Mouse (Mus musculus): ENCODE results near the gene Vwf.

The Vwf gene

GRCm38 (mm10) chr6:125622434-125622833 is 75.9 kb downstream of the Vwf start:
- DNase-seq (ENCODE audit: low read depth, low spot score) = peak; percentile 34

GRCm38 (mm10) chr6:125640486-125640885 is 93.9 kb downstream of the Vwf start:
- DNase-seq (ENCODE audit: low read depth, low spot score) = peak; percentile 20

GRCm38 (mm10) chr6:125641146-125641545 is 94.6 kb downstream of the Vwf start:
- DNase-seq (ENCODE audit: low read depth, low spot score) = no peak

- DNase-seq (ENCODE audit: low read depth, low spot score) = no peak
Measured at GRCm38 (mm10) chr6:125648964-125649363, 102.4 kb downstream of the Vwf start.

- no peak for DNase-seq (ENCODE audit: low read depth, low spot score)
Measured at GRCm38 (mm10) chr6:125651335-125651734, 104.8 kb downstream of the Vwf start.

- no peak for DNase-seq (ENCODE audit: low read depth, low spot score)
Measured at GRCm38 (mm10) chr6:125653416-125653815, 106.8 kb downstream of the Vwf start.

- DNase-seq (ENCODE audit: low read depth, low spot score) = no peak
Measured at GRCm38 (mm10) chr6:125656921-125657320, 110.3 kb downstream of the Vwf start.

GRCm38 (mm10) chr6:125657966-125658365 is 111.4 kb downstream of the Vwf start:
- no peak for DNase-seq (ENCODE audit: low read depth, low spot score)

GRCm38 (mm10) chr6:125661106-125661877 is 114.7 kb downstream of the Vwf start:
- peak; percentile 83 for DNase-seq (ENCODE audit: low read depth, low spot score)

- DNase-seq (ENCODE audit: low read depth, low spot score) = no peak
Measured at GRCm38 (mm10) chr6:125663906-125664305, 117.3 kb downstream of the Vwf start.

GRCm38 (mm10) chr6:125671835-125672234 is 125.3 kb downstream of the Vwf start:
- no peak for DNase-seq (ENCODE audit: low read depth, low spot score)

- no peak for DNase-seq (ENCODE audit: low read depth, low spot score)
Measured at GRCm38 (mm10) chr6:125678492-125678891, 131.9 kb downstream of the Vwf start.

GRCm38 (mm10) chr6:125680613-125681012 is 134.0 kb downstream of the Vwf start:
- DNase-seq (ENCODE audit: low read depth, low spot score) = peak; percentile 12

- no peak for DNase-seq (ENCODE audit: low read depth, low spot score)
Measured at GRCm38 (mm10) chr6:125685420-125685819, 138.8 kb downstream of the Vwf start.

GRCm38 (mm10) chr6:125687986-125688385 is 141.4 kb downstream of the Vwf start:
- DNase-seq (ENCODE audit: low read depth, low spot score) = peak; percentile 9

GRCm38 (mm10) chr6:125690057-125690703 is 143.6 kb downstream of the Vwf start, which contains the start of gene Ano2:
TSS of gene Ano2 (plus strand) at chr6:125690419.
- DNase-seq (ENCODE audit: low read depth, low spot score) = peak; percentile 18

GRCm38 (mm10) chr6:125701146-125701545 is 154.6 kb downstream of the Vwf start:
- DNase-seq (ENCODE audit: low read depth, low spot score) = no peak

GRCm38 (mm10) chr6:125711261-125711660 is 164.7 kb downstream of the Vwf start:
- no peak for DNase-seq (ENCODE audit: low read depth, low spot score)

- no peak for DNase-seq (ENCODE audit: low read depth, low spot score)
Measured at GRCm38 (mm10) chr6:125726408-125726807, 179.8 kb downstream of the Vwf start.

- DNase-seq (ENCODE audit: low read depth, low spot score) = no peak
Measured at GRCm38 (mm10) chr6:125727484-125727911, 180.9 kb downstream of the Vwf start.

GRCm38 (mm10) chr6:125729471-125729870 is 182.9 kb downstream of the Vwf start:
- DNase-seq (ENCODE audit: low read depth, low spot score) = no peak

GRCm38 (mm10) chr6:125729986-125730535 is 183.5 kb downstream of the Vwf start:
- DNase-seq (ENCODE audit: low read depth, low spot score) = no peak

Data from mesoderm, embryonic 11.5 days (tissue).